Mouse (Mus musculus) heart, embryonic 10.5 days (tissue): ENCODE data around the gene Chd5. TPM values are rescaled to one million over a fixed set of nuclear protein-coding genes. Genes with fewer than 3 reads are reported as not detected.

ENCODE experiments used
- DNase-seq: peaks from one replicate; pipeline ENCODE4 v3.0.0-alpha.2; 2017; ENCODE audit warnings: low spot score
- H3K27ac ChIP-seq: fragments of 300-500 bp; sonication (generic); 2 replicates; pipeline ENCODE4 v1.5.1; 2016; ENCODE audit warnings: mild to moderate bottlenecking
- H3K27me3 ChIP-seq: fragments of 300-500 bp; sonication (generic); 2 replicates; pipeline ENCODE4 v1.6.1; 2016; ENCODE audit warnings: mild to moderate bottlenecking; ENCODE audit not compliant: poor library complexity, insufficient read depth, severe bottlenecking
- H3K36me3 ChIP-seq: fragments of 300-500 bp; sonication (generic); 2 replicates; pipeline ENCODE4 v1.6.1; 2016; ENCODE audit warnings: mild to moderate bottlenecking, moderate library complexity
- H3K4me1 ChIP-seq: fragments of 300-500 bp; sonication (generic); 2 replicates; pipeline ENCODE4 v1.6.1; 2016; ENCODE audit warnings: mild to moderate bottlenecking
- H3K4me3 ChIP-seq: fragments of 300-500 bp; sonication (generic); 2 replicates; pipeline ENCODE4 v1.5.1; 2016; ENCODE audit warnings: mild to moderate bottlenecking, moderate library complexity
- H3K9me3 ChIP-seq: fragments of 300-500 bp; sonication (generic); 2 replicates; pipeline ENCODE4 v1.6.1; 2016; ENCODE audit warnings: mild to moderate bottlenecking, moderate library complexity
- WGBS: fragments of 180-500 bp; shearing (Covaris S2); methylation state at CpG from one replicate; pipeline ENCODE4 v1.1.7; 2016; 5-methylcytosine and 5-hydroxymethylcytosine counted together
- polyA plus RNA-seq: library from polyadenylated mRNA; unstranded; fragments of >200 nt; fragmentation: Nextera tagmentation; extraction: Ambion mirVana; gene quantifications from 2 replicates; pipeline ENCODE4 v1.2.1, GENCODE M21; 2016

Gene Chd5
- polyA plus RNA-seq, 1 experiment from 2014 or later: not detected

DNA sequence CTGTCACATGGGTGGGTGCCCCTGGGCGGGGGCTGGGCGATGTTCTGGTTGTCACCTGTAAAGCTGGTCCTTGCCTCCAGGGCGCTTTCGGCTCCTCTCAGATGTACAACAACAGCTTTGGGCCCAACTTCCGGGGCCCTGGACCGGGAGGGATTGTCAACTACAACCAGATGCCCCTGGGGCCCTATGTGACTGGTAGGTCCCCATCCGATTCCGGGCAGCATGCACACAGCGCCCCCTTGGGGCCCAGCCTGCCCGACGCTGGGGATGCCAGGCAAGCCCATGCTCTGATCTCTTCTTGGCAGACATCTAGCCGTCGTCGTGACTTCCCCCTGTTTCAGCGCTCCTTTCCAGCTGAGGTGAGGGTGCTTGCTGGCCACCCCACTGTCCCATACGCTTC is 47.2 kb downstream of the Chd5 start:
- peak; percentile 79 for DNase-seq
- Histone ChIP-seq H3K4me3 (no peak overlapping the region), H3K4me1 (no peaks in the 10 kb centered on the region), H3K9me3 (no peaks in the 10 kb centered on the region), H3K27ac (no peak overlapping the region), H3K36me3 (no peaks in the 10 kb centered on the region), H3K27me3 (peaks cover 28% of the 10 kb centered on the region)
- 58% methylated on average over 16 of the region's 16 CpGs for WGBS

DNA sequence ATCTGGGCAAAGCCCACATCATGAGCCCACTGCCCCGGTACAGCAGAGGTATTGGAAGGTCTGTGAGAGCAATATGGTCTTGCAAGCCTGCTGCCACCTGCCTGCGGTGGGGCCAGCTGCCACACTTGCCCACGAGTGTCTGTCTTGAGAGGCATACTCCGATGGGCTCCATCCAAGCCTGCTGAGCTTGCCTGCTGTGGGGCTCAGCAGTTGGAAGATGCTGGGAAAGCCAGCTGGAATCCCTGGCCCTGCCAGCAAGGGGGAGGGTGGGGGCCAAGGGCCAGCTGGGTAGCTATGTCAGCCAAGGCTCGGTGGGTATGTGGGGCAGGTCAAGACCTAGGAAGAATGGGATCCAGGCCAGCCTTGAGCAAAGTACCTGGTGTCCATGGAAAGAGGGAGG is 53.7 kb downstream of the Chd5 start:
- Histone ChIP-seq H3K27me3 (peaks cover 69% of the 10 kb centered on the region), H3K27ac (no peak overlapping the region), H3K4me3 (no peak overlapping the region), H3K4me1 (no peaks in the 10 kb centered on the region), H3K9me3 (no peaks in the 10 kb centered on the region), H3K36me3 (no peaks in the 10 kb centered on the region)
- no peak for DNase-seq
- WGBS: 76% methylated on average over 5 of the region's 5 CpGs

DNA sequence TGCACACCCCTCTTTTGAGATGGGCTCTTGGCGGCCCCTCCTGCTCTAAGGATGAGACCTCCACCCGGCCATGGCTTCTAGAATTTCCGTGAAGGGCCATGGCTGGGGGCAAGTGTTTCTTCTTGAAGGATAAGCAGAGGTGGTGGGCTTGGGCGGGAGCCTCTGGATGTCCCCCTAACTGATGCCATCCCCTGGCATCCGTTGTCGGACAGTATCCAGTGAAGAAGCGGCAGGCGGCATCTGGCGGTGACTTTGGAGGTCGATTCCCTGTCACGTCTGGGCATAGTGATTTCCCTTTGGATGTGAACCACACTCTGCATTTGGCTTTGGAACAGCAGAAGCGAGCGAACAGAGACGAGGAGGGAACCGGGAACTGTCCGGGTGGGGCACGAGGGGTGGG is 54.2 kb downstream of the Chd5 start:
- 84% methylated on average over 17 of the region's 17 CpGs for WGBS

DNA sequence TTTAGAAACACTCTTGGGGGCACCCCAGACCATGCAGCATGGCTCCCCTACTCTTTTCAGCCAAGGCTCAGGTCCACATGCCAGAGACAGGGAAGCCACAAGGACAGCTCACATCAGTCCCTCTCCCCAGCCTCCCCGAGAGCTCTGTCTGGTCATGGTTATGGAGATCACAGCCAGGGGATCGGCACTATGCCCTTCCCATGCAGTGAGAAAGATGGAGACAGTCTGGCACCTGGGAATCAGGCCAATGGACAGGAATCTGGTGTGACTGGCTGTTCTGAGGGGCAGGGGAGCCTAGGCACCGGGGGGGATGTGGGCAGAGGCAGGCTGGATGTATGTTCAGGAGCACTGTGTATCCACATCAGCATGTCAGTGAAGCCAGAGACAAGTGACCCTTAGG is 60.5 kb downstream of the Chd5 start:
- no peak for DNase-seq
- peaks cover 28% of the 10 kb centered on the region for H3K27me3 ChIP-seq
- H3K27ac ChIP-seq: no peak overlapping the region
- H3K4me1 ChIP-seq: no peaks in the 10 kb centered on the region
- H3K9me3 ChIP-seq: no peaks in the 10 kb centered on the region
- H3K4me3 ChIP-seq: no peak overlapping the region
- no peaks in the 10 kb centered on the region for H3K36me3 ChIP-seq
- WGBS: 65% methylated on average over 3 of the region's 3 CpGs

More for the DNA sequence above, 54.2 kb downstream of the Chd5 start:
- Histone ChIP-seq H3K27ac (no peak overlapping the region), H3K36me3 (no peaks in the 10 kb centered on the region), H3K4me3 (no peak overlapping the region), H3K27me3 (peaks cover 70% of the 10 kb centered on the region), H3K4me1 (no peaks in the 10 kb centered on the region), H3K9me3 (no peaks in the 10 kb centered on the region)
- no peak for DNase-seq

DNA sequence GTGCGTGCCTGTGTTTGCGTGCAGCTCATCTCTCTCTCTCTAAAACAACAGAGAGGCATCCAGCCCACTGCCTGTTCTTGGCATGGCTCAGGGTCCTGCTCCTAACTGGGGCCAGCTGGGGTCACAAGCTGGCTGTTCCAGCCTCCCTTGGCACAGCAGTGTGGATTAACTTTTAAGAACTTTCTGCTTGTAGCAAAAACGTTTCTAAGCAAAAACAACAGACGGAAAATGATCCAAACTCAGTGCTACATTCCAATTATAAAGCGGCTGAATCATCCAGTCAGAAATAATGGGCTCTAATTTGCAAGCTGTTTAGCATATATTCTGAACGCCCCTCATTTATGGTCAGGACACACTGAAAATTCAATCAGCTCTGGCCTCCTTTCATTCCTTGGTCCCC is 66.7 kb downstream of the Chd5 start:
- Histone ChIP-seq H3K27ac (no peak overlapping the region), H3K9me3 (no peaks in the 10 kb centered on the region), H3K4me1 (no peaks in the 10 kb centered on the region), H3K4me3 (no peak overlapping the region), H3K27me3 (peaks cover 13% of the 10 kb centered on the region; the same call in 1 of the 2 replicates), H3K36me3 (no peaks in the 10 kb centered on the region)
- 70% methylated on average over 6 of the region's 6 CpGs for WGBS
- DNase-seq: no peak

DNA sequence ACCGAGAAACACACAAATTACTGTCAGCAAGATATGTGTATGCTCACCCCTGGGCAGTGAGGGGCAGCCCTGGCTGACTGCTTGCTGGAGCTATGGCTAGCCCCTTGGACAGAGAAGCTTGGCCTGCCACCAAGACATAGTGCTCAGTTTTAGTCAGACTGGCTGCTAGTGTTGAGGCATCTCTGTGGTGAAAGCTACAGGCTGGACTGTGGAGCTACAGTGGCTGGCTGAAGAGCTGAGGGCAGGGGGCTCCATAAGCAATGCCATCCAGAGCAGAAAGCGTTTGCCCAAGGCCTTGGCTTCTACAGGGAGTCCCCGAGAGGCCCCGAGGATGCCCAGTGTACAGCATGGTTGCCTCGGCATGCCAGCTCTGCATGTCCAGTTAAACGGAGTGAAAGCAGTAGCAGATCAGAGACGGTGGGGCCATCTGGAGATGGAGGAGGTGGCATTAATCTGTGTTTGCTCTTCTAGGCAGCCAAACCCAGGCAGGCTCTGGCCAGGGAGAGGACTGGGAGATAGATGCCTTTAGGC is 67.3 kb downstream of the Chd5 start:
- Histone ChIP-seq H3K9me3 (no peaks in the 10 kb centered on the region), H3K27me3 (peaks cover 13% of the 10 kb centered on the region; the same call in 1 of the 2 replicates), H3K4me3 (no peak overlapping the region), H3K4me1 (peaks cover under 1% of the 10 kb centered on the region; the same call in 1 of the 2 replicates), H3K36me3 (no peaks in the 10 kb centered on the region), H3K27ac (no peak overlapping the region)
- DNase-seq: no peak
- whole genome bisulfite sequencing: 73% methylated on average over 7 of the region's 7 CpGs

DNA sequence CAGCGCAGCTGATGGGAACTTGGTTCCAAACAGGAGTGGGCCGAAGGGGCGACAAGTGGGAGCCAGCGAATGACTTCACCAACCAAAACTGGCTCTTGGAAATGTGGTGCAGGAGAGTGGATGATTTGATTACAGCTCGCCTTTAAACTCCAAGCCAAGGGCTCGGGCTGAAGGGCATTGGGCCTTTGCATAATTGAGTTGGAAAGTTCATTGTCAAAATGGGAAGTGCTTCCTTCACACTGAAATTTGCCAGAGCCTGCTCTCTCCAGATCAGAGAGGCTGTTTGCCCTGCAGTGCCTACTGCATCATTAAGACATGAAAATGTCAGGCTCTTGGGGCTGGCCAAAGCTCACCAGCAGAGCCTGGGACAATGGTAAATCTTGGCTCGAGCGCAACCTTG is 68.1 kb downstream of the Chd5 start:
- no peaks in the 10 kb centered on the region for H3K36me3 ChIP-seq
- no peaks in the 10 kb centered on the region for H3K9me3 ChIP-seq
- DNase-seq: no peak
- no peak overlapping the region for H3K27ac ChIP-seq
- WGBS: 78% methylated on average over 8 of the region's 8 CpGs
- peaks cover 9% of the 10 kb centered on the region; the same call in 1 of the 2 replicates for H3K4me1 ChIP-seq
- no peak overlapping the region for H3K4me3 ChIP-seq
- peaks cover 13% of the 10 kb centered on the region; the same call in 1 of the 2 replicates for H3K27me3 ChIP-seq

DNA sequence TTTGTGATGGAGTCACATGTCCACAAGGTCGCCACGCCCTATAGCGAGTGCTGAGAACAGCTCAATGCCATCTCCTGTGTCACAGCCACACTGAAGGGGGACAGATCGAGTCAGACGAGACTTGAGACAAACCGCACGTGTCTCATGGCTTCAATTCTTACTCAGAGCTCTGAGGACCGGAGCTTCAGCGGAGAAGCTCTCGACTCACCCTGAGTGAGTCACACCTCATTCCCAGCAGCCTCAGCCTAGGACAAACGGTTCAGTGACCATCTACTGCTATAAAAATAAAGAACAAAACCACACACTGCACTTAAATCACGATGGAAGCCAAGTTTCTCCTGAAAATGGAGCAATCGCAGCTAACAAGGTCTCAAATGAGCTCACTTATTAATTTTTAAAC is 72.5 kb downstream of the Chd5 start:
- Histone ChIP-seq H3K36me3 (no peaks in the 10 kb centered on the region), H3K4me1 (peaks cover 22% of the 10 kb centered on the region), H3K27me3 (peaks cover 8% of the 10 kb centered on the region; the same call in 1 of the 2 replicates), H3K4me3 (no peak overlapping the region), H3K9me3 (no peaks in the 10 kb centered on the region), H3K27ac (no peak overlapping the region)
- no peak for DNase-seq
- WGBS: 70% methylated on average over 13 of the region's 13 CpGs

DNA sequence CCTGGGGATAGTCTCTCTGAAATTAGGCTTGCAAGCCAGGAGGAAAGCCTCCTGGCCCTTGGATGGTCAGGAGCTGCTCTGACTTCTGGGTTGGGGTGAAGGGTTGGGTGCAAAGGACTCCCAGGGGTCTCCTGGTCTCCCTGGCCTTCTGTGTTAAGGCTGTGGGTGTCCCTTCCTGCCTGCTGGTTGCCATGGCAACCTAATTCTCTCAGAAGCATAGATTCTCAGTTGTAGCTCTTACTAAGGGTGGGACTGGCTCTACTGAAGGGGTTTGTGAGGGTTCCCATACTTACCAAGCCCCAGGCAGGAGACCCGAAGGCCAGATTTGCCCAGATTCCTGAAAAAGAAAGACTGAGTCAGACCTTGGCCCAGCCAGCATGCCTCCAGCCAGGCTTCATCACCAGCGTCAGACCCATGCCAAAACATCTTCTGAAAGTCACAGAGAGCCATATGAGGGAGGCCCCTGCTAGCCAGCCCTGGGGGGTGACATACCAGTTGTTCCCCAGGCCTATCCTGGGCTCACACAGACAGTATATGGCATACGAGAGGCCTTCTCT is 74.2 kb downstream of the Chd5 start:
- Histone ChIP-seq H3K4me1 (peaks cover 22% of the 10 kb centered on the region), H3K27me3 (peaks cover 10% of the 10 kb centered on the region), H3K9me3 (no peaks in the 10 kb centered on the region), H3K4me3 (no peak overlapping the region), H3K36me3 (no peaks in the 10 kb centered on the region), H3K27ac (no peak overlapping the region)
- WGBS: 73% methylated on average over 3 of the region's 3 CpGs
- DNase-seq: no peak

DNA sequence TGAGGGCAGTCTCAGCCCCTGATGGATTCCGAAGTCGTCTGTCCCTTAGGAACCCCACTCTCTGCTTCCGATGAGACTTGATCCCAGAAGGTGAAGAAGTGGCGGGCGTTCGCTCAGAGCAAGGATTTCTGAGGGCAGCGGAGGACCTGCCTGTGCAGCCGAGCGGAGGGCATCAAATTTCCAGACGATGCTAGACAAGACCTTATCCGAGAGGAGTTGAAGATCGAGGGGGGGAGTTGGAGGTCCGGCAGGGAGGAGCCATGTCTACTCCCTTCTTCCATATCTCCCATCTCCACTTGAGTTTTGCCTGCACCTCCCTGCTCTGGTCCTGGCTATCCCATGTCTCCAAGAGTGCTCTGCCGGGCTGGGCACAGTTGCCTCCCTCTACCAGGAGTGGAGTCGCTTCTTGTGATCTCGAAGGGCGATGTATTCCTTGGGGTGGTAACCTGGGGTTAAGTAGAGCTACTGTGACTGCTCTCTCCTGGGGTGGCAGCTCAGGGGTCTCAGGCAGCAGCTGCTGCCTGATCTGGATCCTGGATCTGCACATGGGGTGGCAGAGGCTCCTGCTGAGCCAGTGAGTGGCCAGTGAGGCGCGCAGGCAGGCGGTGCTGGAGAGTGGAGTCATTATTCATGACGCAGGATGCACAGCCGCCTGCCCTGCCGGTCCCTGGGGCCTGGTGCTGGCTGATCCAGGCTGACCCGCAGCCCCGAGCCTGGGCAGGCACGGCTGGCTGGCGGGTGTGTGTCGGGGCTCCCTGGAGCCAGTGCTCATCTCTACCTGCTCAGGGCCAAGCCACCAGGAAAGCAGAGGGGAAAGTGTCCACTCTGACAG is 80.0 kb downstream of the Chd5 start:
- H3K4me3 ChIP-seq: no peak overlapping the region
- H3K9me3 ChIP-seq: no peaks in the 10 kb centered on the region
- H3K36me3 ChIP-seq: no peaks in the 10 kb centered on the region
- H3K4me1 ChIP-seq: peaks cover 15% of the 10 kb centered on the region
- peaks cover 24% of the 10 kb centered on the region for H3K27me3 ChIP-seq
- DNase-seq: no peak
- H3K27ac ChIP-seq: no peak overlapping the region
- 42% methylated on average over 28 of the region's 28 CpGs for WGBS

DNA sequence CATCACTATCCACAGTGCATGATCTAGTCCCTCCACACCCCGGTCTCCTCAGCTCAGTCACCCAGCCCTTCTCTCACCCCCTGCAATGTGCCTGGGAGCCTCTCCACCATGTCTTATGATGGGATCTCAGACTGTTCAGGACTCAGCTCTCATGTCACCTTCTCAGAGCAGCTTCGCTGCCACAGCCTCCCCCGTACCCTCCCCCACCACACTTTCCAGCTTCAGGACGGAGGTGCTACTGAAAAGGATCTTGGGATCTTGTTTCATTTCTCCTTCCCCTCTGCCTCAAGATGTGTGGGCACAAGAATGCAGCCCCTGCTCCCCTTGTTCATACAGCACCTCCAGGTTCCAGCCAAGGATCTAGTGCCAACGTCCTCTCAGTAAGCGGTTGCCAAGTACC is 85.1 kb downstream of the Chd5 start:
- Histone ChIP-seq H3K9me3 (no peaks in the 10 kb centered on the region), H3K36me3 (no peaks in the 10 kb centered on the region), H3K4me1 (peaks cover 11% of the 10 kb centered on the region), H3K27ac (no peak overlapping the region), H3K4me3 (no peak overlapping the region), H3K27me3 (peaks cover 14% of the 10 kb centered on the region)
- DNase-seq: no peak
- 84% methylated on average over 6 of the region's 6 CpGs for WGBS

DNA sequence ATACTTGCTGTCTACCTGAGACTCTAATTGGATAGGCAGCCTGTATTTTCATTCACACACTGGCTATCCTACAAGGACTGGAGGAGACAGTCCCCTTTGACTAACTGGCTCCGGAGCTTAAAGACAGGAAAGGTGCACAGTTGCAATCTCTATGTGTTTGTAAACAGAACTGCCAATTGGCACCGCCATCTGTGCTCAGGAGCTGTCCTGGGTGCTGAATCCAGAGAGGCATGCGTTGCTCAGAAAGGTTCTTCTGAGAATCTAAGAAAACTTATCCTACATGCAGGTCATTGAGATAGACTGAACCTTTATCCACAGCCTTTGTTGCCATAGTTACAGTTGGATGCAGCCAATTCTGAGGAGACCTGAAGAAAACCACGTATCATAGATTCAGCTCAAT is 85.9 kb downstream of the Chd5 start:
- WGBS: 35% methylated on average over 4 of the region's 4 CpGs
- H3K4me3 ChIP-seq: no peak overlapping the region
- H3K36me3 ChIP-seq: no peaks in the 10 kb centered on the region
- H3K27me3 ChIP-seq: peaks cover 10% of the 10 kb centered on the region; the same call in 1 of the 2 replicates
- peaks cover 8% of the 10 kb centered on the region; the same call in 1 of the 2 replicates for H3K4me1 ChIP-seq
- no peaks in the 10 kb centered on the region for H3K9me3 ChIP-seq
- no peak overlapping the region for H3K27ac ChIP-seq
- DNase-seq: no peak

DNA sequence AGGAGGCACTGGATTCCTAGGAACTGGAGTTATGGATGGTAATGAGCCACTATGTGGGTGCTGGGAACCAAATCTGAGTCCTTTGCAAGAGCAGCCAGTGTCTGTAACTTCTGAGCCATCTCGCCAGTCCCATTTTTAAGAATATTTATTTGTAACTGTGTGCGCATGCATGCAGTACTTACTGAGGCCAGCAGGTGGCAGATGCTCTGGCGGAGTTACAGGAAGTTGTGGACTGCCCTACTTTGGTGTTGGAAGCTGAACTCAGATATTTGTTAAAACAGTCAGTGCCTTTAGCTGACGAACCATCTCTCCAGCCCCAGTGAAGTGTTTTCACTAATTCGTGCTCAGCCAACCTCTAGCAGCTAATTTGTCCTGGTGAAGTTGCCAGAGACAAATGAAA is 86.5 kb downstream of the Chd5 start:
- H3K36me3 ChIP-seq: no peaks in the 10 kb centered on the region
- 57% methylated on average over 5 of the region's 5 CpGs for WGBS
- H3K9me3 ChIP-seq: no peaks in the 10 kb centered on the region
- H3K4me3 ChIP-seq: no peak overlapping the region
- H3K27ac ChIP-seq: no peak overlapping the region
- no peak for DNase-seq
- peaks cover 10% of the 10 kb centered on the region; the same call in 1 of the 2 replicates for H3K27me3 ChIP-seq
- H3K4me1 ChIP-seq: peaks cover 4% of the 10 kb centered on the region; the same call in 1 of the 2 replicates
